Mouse (Mus musculus) midbrain, embryonic 12.5 days (tissue): ENCODE measurements at regions not wholly inside any gene's neighbourhood (a gene's known extent, or its start where the extent isn't known, plus 50 kb on each side); places are given as distances from the start of the nearest gene placed in this dataset.
"Not testable (repeated sequence)": the region's sequence is repeated elsewhere in the genome, so short reads cannot be mapped to it uniquely, and the experiment has no call there.

Experiments
- ATAC-seq: fragments of 200-750 bp; cut with Nextera tagmentation; 2 replicates; pipeline ENCODE4 v1.8.0; 2017; ENCODE audit warnings: low read depth, moderate TSS enrichment, moderate library complexity; ENCODE audit not compliant: low FRiP score
- H3K27ac ChIP-seq: fragments of 300-500 bp; sonication (generic); replicated peaks from 2 replicates; pipeline ENCODE4 v1.5.1; 2016; ENCODE audit warnings: mild to moderate bottlenecking
- H3K27me3 ChIP-seq: fragments of 300-500 bp; sonication (generic); 2 replicates; pipeline ENCODE4 v1.6.1; 2016; ENCODE audit warnings: mild to moderate bottlenecking
- H3K36me3 ChIP-seq: fragments of 300-500 bp; sonication (generic); 2 replicates; pipeline ENCODE4 v1.6.1; 2016
- H3K4me1 ChIP-seq: fragments of 300-500 bp; sonication (generic); 2 replicates; pipeline ENCODE4 v1.6.1; 2016
- H3K4me2 ChIP-seq: fragments of 300-500 bp; sonication (generic); replicated peaks from 2 replicates; pipeline ENCODE4 v1.6.1; 2016; ENCODE audit warnings: mild to moderate bottlenecking, moderate library complexity
- H3K4me3 ChIP-seq: fragments of 300-500 bp; sonication (generic); 2 replicates; pipeline ENCODE4 v1.5.1; 2016; ENCODE audit warnings: mild to moderate bottlenecking
- H3K9ac ChIP-seq: fragments of 300-500 bp; sonication (generic); replicated peaks from 2 replicates; pipeline ENCODE4 v1.6.1; 2016; ENCODE audit warnings: mild to moderate bottlenecking, moderate library complexity
- H3K9me3 ChIP-seq: fragments of 300-500 bp; sonication (generic); 2 replicates; pipeline ENCODE4 v1.6.1; 2016; ENCODE audit warnings: mild to moderate bottlenecking
- whole genome bisulfite sequencing: fragments of 180-500 bp; shearing (Covaris S2); methylation state at CpG from one replicate; pipeline ENCODE4 v1.1.7; 2016; 5-methylcytosine and 5-hydroxymethylcytosine counted together

GRCm38 (mm10) chr9:3116311-3116710, 79.6 kb downstream of the Gm10715 start:
- H3K4me3 ChIP-seq, H3K4me1 ChIP-seq, H3K27me3 ChIP-seq, H3K27ac ChIP-seq, H3K36me3 ChIP-seq, H3K4me2 ChIP-seq, H3K9ac ChIP-seq, ATAC-seq: not testable (repeated sequence)
- H3K9me3 ChIP-seq: peaks cover 34% of the 10 kb centered on the region
- WGBS: 91% methylated on average over 20 of the region's 20 CpGs

- Histone ChIP-seq H3K4me3 (no peak overlapping the region), H3K27ac (no peak overlapping the region), H3K9me3 (peaks cover 63% of the 10 kb centered on the region), H3K4me2 (no peak overlapping the region), H3K27me3 (no peaks in the 10 kb centered on the region), H3K36me3 (no peaks in the 10 kb centered on the region), H3K9ac (no peak overlapping the region), H3K4me1 (no peaks in the 10 kb centered on the region)
- ATAC-seq: no peak
These were observed 124.5 kb downstream of the Gm10715 start for GRCm38 (mm10) chr9:3161181-3161580.

GRCm38 (mm10) chr9:3184343-3184742, 147.7 kb downstream of the Gm10715 start:
- H3K27ac ChIP-seq: no peak overlapping the region

GRCm38 (mm10) chr9:3199151-3200018, 135.6 kb upstream of the Alkbh8 start:
- ATAC-seq: peak; percentile 41; the same call in 1 of the 2 replicates
- H3K9ac ChIP-seq: no peak overlapping the region
- no peak overlapping the region for H3K4me3 ChIP-seq
- H3K4me1 ChIP-seq: no peaks in the 10 kb centered on the region
- H3K9me3 ChIP-seq: peaks cover 23% of the 10 kb centered on the region; the same call in 1 of the 2 replicates
- no peak overlapping the region for H3K27ac ChIP-seq
- no peaks in the 10 kb centered on the region for H3K27me3 ChIP-seq
- no peak overlapping the region for H3K4me2 ChIP-seq
- no peaks in the 10 kb centered on the region for H3K36me3 ChIP-seq
- 34% methylated on average over 33 of the region's 33 CpGs for WGBS

More at GRCm38 (mm10) chr9:3184343-3184742, 147.7 kb downstream of the Gm10715 start:
- ATAC-seq: no peak
- Histone ChIP-seq H3K4me1 (no peaks in the 10 kb centered on the region), H3K4me3 (no peak overlapping the region), H3K27me3 (no peaks in the 10 kb centered on the region), H3K9me3 (peaks cover 43% of the 10 kb centered on the region), H3K9ac (no peak overlapping the region), H3K4me2 (no peak overlapping the region), H3K36me3 (no peaks in the 10 kb centered on the region)

GRCm38 (mm10) chr9:3200019-3200347, 135.0 kb upstream of the Alkbh8 start:
- 57% methylated on average over 16 of the region's 16 CpGs for WGBS
- not testable (repeated sequence) for H3K4me3 ChIP-seq, H3K36me3 ChIP-seq, H3K4me1 ChIP-seq, H3K27ac ChIP-seq, H3K4me2 ChIP-seq, H3K9ac ChIP-seq, H3K27me3 ChIP-seq
- ATAC-seq: 0 out of 2 replicates have a peak, but pooled peaks have one; percentile 23
- peaks cover 24% of the 10 kb centered on the region for H3K9me3 ChIP-seq

- H3K27ac ChIP-seq, H3K9ac ChIP-seq, H3K4me2 ChIP-seq, H3K27me3 ChIP-seq, H3K4me3 ChIP-seq, H3K36me3 ChIP-seq, H3K4me1 ChIP-seq, ATAC-seq: not testable (repeated sequence)
- 91% methylated on average over 1 of the region's 1 CpGs for WGBS
- peaks cover 13% of the 10 kb centered on the region; the same call in 1 of the 2 replicates for H3K9me3 ChIP-seq
These were observed 126.8 kb upstream of the Alkbh8 start for GRCm38 (mm10) chr9:3208120-3208519.

GRCm38 (mm10) chr9:3258396-3259300, 76.3 kb upstream of the Alkbh8 start:
- 61% methylated on average over 10 of the region's 10 CpGs for WGBS
- H3K4me2 ChIP-seq: no peak overlapping the region
- H3K4me1 ChIP-seq: no peaks in the 10 kb centered on the region
- no peak overlapping the region for H3K9ac ChIP-seq
- peaks cover 51% of the 10 kb centered on the region for H3K9me3 ChIP-seq
- H3K36me3 ChIP-seq: no peaks in the 10 kb centered on the region
- ATAC-seq: peak; percentile 99
- H3K27me3 ChIP-seq: no peaks in the 10 kb centered on the region
- H3K4me3 ChIP-seq: no peak overlapping the region
- no peak overlapping the region for H3K27ac ChIP-seq

- H3K4me3 ChIP-seq: no peak overlapping the region
- no peak for ATAC-seq
- 76% methylated on average over 5 of the region's 5 CpGs for WGBS
- no peak overlapping the region for H3K27ac ChIP-seq
- H3K9me3 ChIP-seq: peaks cover 55% of the 10 kb centered on the region
- H3K27me3 ChIP-seq: no peaks in the 10 kb centered on the region
- no peak overlapping the region for H3K9ac ChIP-seq
- no peak overlapping the region for H3K4me2 ChIP-seq
- H3K4me1 ChIP-seq: no peaks in the 10 kb centered on the region
- H3K36me3 ChIP-seq: no peaks in the 10 kb centered on the region
These were observed 74.8 kb upstream of the Alkbh8 start for GRCm38 (mm10) chr9:3260181-3260580.

GRCm38 (mm10) chr9:3260860-3261259, 74.1 kb upstream of the Alkbh8 start:
- no peaks in the 10 kb centered on the region for H3K36me3 ChIP-seq
- H3K27me3 ChIP-seq: no peaks in the 10 kb centered on the region
- ATAC-seq: no peak
- no peak overlapping the region for H3K4me2 ChIP-seq
- no peaks in the 10 kb centered on the region for H3K4me1 ChIP-seq
- 81% methylated on average over 2 of the region's 2 CpGs for WGBS
- peaks cover 60% of the 10 kb centered on the region for H3K9me3 ChIP-seq
- H3K4me3 ChIP-seq: no peak overlapping the region
- H3K9ac ChIP-seq: no peak overlapping the region
- no peak overlapping the region for H3K27ac ChIP-seq

- no peaks in the 10 kb centered on the region for H3K36me3 ChIP-seq
- H3K4me1 ChIP-seq: no peaks in the 10 kb centered on the region
- no peak overlapping the region for H3K9ac ChIP-seq
- H3K9me3 ChIP-seq: peaks cover 40% of the 10 kb centered on the region
- no peaks in the 10 kb centered on the region for H3K27me3 ChIP-seq
- no peak overlapping the region for H3K4me2 ChIP-seq
- no peak overlapping the region for H3K4me3 ChIP-seq
- ATAC-seq: no peak
- no peak overlapping the region for H3K27ac ChIP-seq
These were observed 70.5 kb upstream of the Alkbh8 start for GRCm38 (mm10) chr9:3264467-3264866.

GRCm38 (mm10) chr9:3280496-3280895, 54.4 kb upstream of the Alkbh8 start:
- not testable (repeated sequence) for H3K36me3 ChIP-seq, H3K27me3 ChIP-seq, H3K4me3 ChIP-seq, ATAC-seq, H3K27ac ChIP-seq, H3K9ac ChIP-seq, H3K4me1 ChIP-seq, H3K4me2 ChIP-seq
- H3K9me3 ChIP-seq: peaks cover 15% of the 10 kb centered on the region
- WGBS: 88% methylated on average over 8 of the region's 8 CpGs

GRCm38 (mm10) chr9:3281906-3282305, 53.0 kb upstream of the Alkbh8 start:
- not testable (repeated sequence) for H3K27me3 ChIP-seq, H3K36me3 ChIP-seq, H3K4me3 ChIP-seq, H3K27ac ChIP-seq, H3K9ac ChIP-seq, H3K9me3 ChIP-seq, H3K4me2 ChIP-seq, ATAC-seq, H3K4me1 ChIP-seq
- WGBS: 94% methylated on average over 3 of the region's 3 CpGs
